Mouse (Mus musculus) neural tube, embryonic 13.5 days (tissue): Measurements from ENCODE around the gene Plscr3. TPM values are rescaled to one million over a fixed set of nuclear protein-coding genes. Genes with fewer than 3 reads are reported as not detected.

ENCODE experiments used
- microRNA-seq: library from miRNA; unstranded; fragments of <30 nt; microRNA quantifications from one replicate; pipeline ENCODE4, GENCODE M21; 2016
- polyA plus RNA-seq: library from polyadenylated mRNA; unstranded; fragments of >200 nt; fragmentation: Nextera tagmentation; extraction: Ambion mirVana; gene quantifications from 2 replicates; pipeline ENCODE4 v1.2.1, GENCODE M21; 2015

Gene Plscr3
- polyA plus RNA-seq, 1 experiment from 2014 or later: 65.6 TPM

Small RNA genes within 50 kb of the gene (microRNA-seq; reads per million reads assigned to microRNA genes)
- not detected for gene Mir6924

Other genes with a start within 250 kb of the Plscr3 start
- gene Atp1b2, start 240.4 kb upstream of the Plscr3 start, polyA plus RNA-seq: 29.5 and 30.4 TPM in 2 replicates
- not detected in 2 replicates for gene Shbg, start 228.5 kb upstream of the Plscr3 start, polyA plus RNA-seq
- 22.6 and 27.5 TPM in 2 replicates for gene Sat2, start 224.4 kb upstream of the Plscr3 start, polyA plus RNA-seq
- 45.3 and 55.1 TPM in 2 replicates for gene Fxr2, start 213.4 kb upstream of the Plscr3 start, polyA plus RNA-seq
- gene Sox15, start 191.1 kb upstream of the Plscr3 start, polyA plus RNA-seq: not detected in 2 replicates
- 83.2 and 92.1 TPM in 2 replicates for gene Mpdu1, start 183.7 kb upstream of the Plscr3 start, polyA plus RNA-seq
- gene Cd68, start 180.2 kb upstream of the Plscr3 start, polyA plus RNA-seq: 9.8 and 11.3 TPM in 2 replicates
- 525 and 528 TPM in 2 replicates for gene Eif4a1, start 174.0 kb upstream of the Plscr3 start, polyA plus RNA-seq
- gene Senp3, start 164.3 kb upstream of the Plscr3 start, polyA plus RNA-seq: 99.8 and 105 TPM in 2 replicates
- 0.74 and 0.77 TPM in 2 replicates for gene Tnfsf13, start 160.6 kb upstream of the Plscr3 start, polyA plus RNA-seq
- 3.3 and 3.5 TPM in 2 replicates for gene Tnfsf12, start 150.5 kb upstream of the Plscr3 start, polyA plus RNA-seq
- 1.4 and 1.8 TPM in 2 replicates for gene Tnfsfm13, start 150.3 kb upstream of the Plscr3 start, polyA plus RNA-seq
- 22.9 and 27.2 TPM in 2 replicates for gene Polr2a, start 87.7 kb upstream of the Plscr3 start, polyA plus RNA-seq
- gene Slc35g3, start 84.4 kb upstream of the Plscr3 start, polyA plus RNA-seq: 0.13 TPM in 1 of 2 replicates, not detected in the other
- 2.5 and 2.9 TPM in 2 replicates for gene Zbtb4, start 80.5 kb upstream of the Plscr3 start, polyA plus RNA-seq
- gene Chrnb1, start 50.4 kb upstream of the Plscr3 start, polyA plus RNA-seq: 2.4 and 4.5 TPM in 2 replicates
- 6.8 and 8.9 TPM in 2 replicates for gene Fgf11, start 44.5 kb upstream of the Plscr3 start, polyA plus RNA-seq
- 0.74 and 1.4 TPM in 2 replicates for gene Tmem102, start 40.8 kb upstream of the Plscr3 start, polyA plus RNA-seq
- not detected in 2 replicates for gene Gm39566, start 31.1 kb upstream of the Plscr3 start, polyA plus RNA-seq
- not detected in 2 replicates for gene Spem2, start 27.9 kb upstream of the Plscr3 start, polyA plus RNA-seq
- 0.43 and 0.98 TPM in 2 replicates for gene Spem1, start 24.2 kb upstream of the Plscr3 start, polyA plus RNA-seq
- 17.1 and 18.1 TPM in 2 replicates for gene Nlgn2, start 8.6 kb upstream of the Plscr3 start, polyA plus RNA-seq
- 321 and 416 TPM in 2 replicates for gene Tmem256, start 7.9 kb upstream of the Plscr3 start, polyA plus RNA-seq
- 0.29 and 0.51 TPM in 2 replicates for gene Tnk1, start 12.4 kb downstream of the Plscr3 start, polyA plus RNA-seq
- gene Tmem95, start 31.6 kb downstream of the Plscr3 start, polyA plus RNA-seq: not detected in 2 replicates
- 2.0 and 3.3 TPM in 2 replicates for gene Kctd11, start 35.0 kb downstream of the Plscr3 start, polyA plus RNA-seq
- 0.28 and 0.80 TPM in 2 replicates for gene Acap1, start 49.2 kb downstream of the Plscr3 start, polyA plus RNA-seq
- 10.9 and 11.7 TPM in 2 replicates for gene 2810408A11Rik, start 54.6 kb downstream of the Plscr3 start, polyA plus RNA-seq
- 13.8 and 20.5 TPM in 2 replicates for gene Neurl4, start 54.7 kb downstream of the Plscr3 start, polyA plus RNA-seq
- 60.4 and 76.5 TPM in 2 replicates for gene Gps2, start 67.5 kb downstream of the Plscr3 start, polyA plus RNA-seq
- gene Eif5a, start 75.6 kb downstream of the Plscr3 start, polyA plus RNA-seq: 1,157 and 1,178 TPM in 2 replicates
- gene Ybx2, start 89.4 kb downstream of the Plscr3 start, polyA plus RNA-seq: 4.7 and 5.0 TPM in 2 replicates
- gene Slc2a4, start 101.8 kb downstream of the Plscr3 start, polyA plus RNA-seq: 3.6 and 6.4 TPM in 2 replicates
- gene Cldn7, start 118.4 kb downstream of the Plscr3 start, polyA plus RNA-seq: 0.33 and 1.7 TPM in 2 replicates
- 21.5 and 22.5 TPM in 2 replicates for gene Ctdnep1, start 134.8 kb downstream of the Plscr3 start, polyA plus RNA-seq
- gene Elp5, start 136.1 kb downstream of the Plscr3 start, polyA plus RNA-seq: 160 and 162 TPM in 2 replicates
- 679 and 746 TPM in 2 replicates for gene Gabarap, start 144.8 kb downstream of the Plscr3 start, polyA plus RNA-seq
- 74.2 and 76.3 TPM in 2 replicates for gene Phf23, start 149.4 kb downstream of the Plscr3 start, polyA plus RNA-seq
- 26.7 and 28.8 TPM in 2 replicates for gene Dvl2, start 154.2 kb downstream of the Plscr3 start, polyA plus RNA-seq
- 58.2 and 60.9 TPM in 2 replicates for gene Acadvl, start 169.0 kb downstream of the Plscr3 start, polyA plus RNA-seq
- gene Dlg4, start 170.6 kb downstream of the Plscr3 start, polyA plus RNA-seq: 23.1 and 23.5 TPM in 2 replicates
- gene Asgr1, start 207.7 kb downstream of the Plscr3 start, polyA plus RNA-seq: 1.4 and 2.6 TPM in 2 replicates
- gene Asgr2, start 246.3 kb downstream of the Plscr3 start, polyA plus RNA-seq: 0.39 TPM in 1 of 2 replicates, not detected in the other